Mouse (Mus musculus) ES-E14 (cell line): ENCODE results near the gene Cmc2. TPM values are rescaled to one million over a fixed set of nuclear protein-coding genes. Genes with fewer than 3 reads are reported as not detected.

ENCODE experiments used
- DNase-seq: peaks from one replicate; pipeline ENCODE4 v3.0.0-alpha.2; 2013; ENCODE audit warnings: low read depth, low spot score
- H3K27ac ChIP-seq: 2 replicates; pipeline ENCODE4 v1.5.1; 2012; ENCODE audit warnings: low read depth, mild to moderate bottlenecking, low read length, moderate library complexity, mixed read lengths; ENCODE audit not compliant: poor library complexity, insufficient read depth, severe bottlenecking
- H3K36me3 ChIP-seq: 2 replicates; pipeline ENCODE4 v1.6.1; 2012; ENCODE audit warnings: mild to moderate bottlenecking, low read length, moderate library complexity, mixed read lengths; ENCODE audit not compliant: control insufficient read depth, poor library complexity, insufficient read depth, severe bottlenecking
- H3K4me1 ChIP-seq, 2 experiments: fragments of 150-350 bp in 1 of 2; sonication (generic) in 1 of 2; 2 replicates each; pipeline ENCODE4 v1.6.1; 2012; ENCODE audit warnings: low read length in 2 of 2, mild to moderate bottlenecking in 1 of 2, mixed read lengths in 1 of 2; ENCODE audit not compliant: control insufficient read depth in 2 of 2, insufficient read depth in 2 of 2, poor library complexity in 1 of 2
- H3K4me3 ChIP-seq, 2 experiments: fragments of 150-350 bp in 1 of 2; sonication (generic) in 1 of 2; 2 replicates each; pipeline ENCODE4 v1.5.1; 2012; ENCODE audit warnings: low read length in 2 of 2, low read depth in 1 of 2, mild to moderate bottlenecking in 1 of 2, mixed read lengths in 1 of 2; ENCODE audit not compliant: insufficient read depth in 1 of 2, poor library complexity in 1 of 2, severe bottlenecking in 1 of 2
- H3K9ac ChIP-seq: 2 replicates; pipeline ENCODE4 v1.6.1; 2012; ENCODE audit warnings: low read depth, mild to moderate bottlenecking, low read length, mixed read lengths; ENCODE audit not compliant: poor library complexity, insufficient read depth, severe bottlenecking
- H3K9me3 ChIP-seq: fragments of 150-350 bp; sonication (generic); 2 replicates; pipeline ENCODE4 v1.6.1; 2012; ENCODE audit warnings: low read depth, mild to moderate bottlenecking, low read length; ENCODE audit not compliant: control insufficient read depth, insufficient read depth
- CHD2 ChIP-seq: IDR thresholded peaks from 2 replicates; pipeline ENCODE4 v1.6.1; 2014; ENCODE audit warnings: mild to moderate bottlenecking, low read depth, low read length, inconsistent platforms
- HCFC1 ChIP-seq: IDR thresholded peaks from 2 replicates; pipeline ENCODE4 v1.6.1; 2012; ENCODE audit warnings: low read length, inconsistent platforms, borderline replicate concordance; ENCODE audit not compliant: insufficient read depth
- MAFK ChIP-seq: IDR thresholded peaks from 2 replicates; pipeline ENCODE4 v1.6.1; 2014; ENCODE audit warnings: mild to moderate bottlenecking, low read depth, low read length, inconsistent platforms; ENCODE audit not compliant: insufficient read depth
- ZC3H11A ChIP-seq: IDR thresholded peaks from 2 replicates; pipeline ENCODE4 v1.6.1; 2012; ENCODE audit warnings: low read depth, mild to moderate bottlenecking, inconsistent platforms, low read length, borderline replicate concordance
- ZNF384 ChIP-seq: IDR thresholded peaks from 2 replicates; pipeline ENCODE4 v1.6.1; 2012; ENCODE audit warnings: low read depth, low read length, inconsistent platforms
- in situ Hi-C, 2 experiments: fragments of 600-800 bp; cut with MboI; formaldehyde crosslinking; loops; one replicate each; pipeline ENCODE4 v1.15.1; 2025; ENCODE audit warnings: low sequenced_read_pairs in 2 of 2, inconsistent platforms in 1 of 2; ENCODE audit not compliant: unreplicated experiment in 2 of 2
- total RNA-seq: library from RNA; depleted of rRNA; stranded (reverse); fragments of 300-350 nt; gene quantifications from 2 replicates; pipeline ENCODE4 v1.2.3, GENCODE M21; 2012

The Cmc2 gene
- total RNA-seq, 1 experiment, result 33.4 TPM

DNA sequence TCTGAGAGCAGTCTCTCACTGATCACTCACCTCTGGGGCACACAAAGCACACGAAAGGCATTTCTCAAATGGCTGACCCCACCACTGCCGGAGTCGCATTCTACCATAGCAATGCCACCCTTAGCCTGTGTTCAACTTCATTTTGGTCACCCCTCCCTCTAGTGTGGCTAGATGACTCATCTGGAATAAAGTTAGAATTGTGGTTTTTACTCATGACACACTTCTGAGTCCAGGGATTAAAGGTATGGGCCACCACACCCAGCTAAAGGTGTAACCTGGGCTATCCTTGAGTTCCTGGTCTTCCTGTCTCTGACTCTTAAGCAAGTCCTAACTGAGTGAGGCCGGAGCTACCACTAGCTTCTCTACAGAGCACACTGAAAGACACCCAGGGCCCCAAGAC, 15.4 kb downstream of the Cmc2 start:
- Histone ChIP-seq H3K4me1 (no peaks in the 10 kb centered on the region), H3K9ac (no peak overlapping the region), H3K9me3 (peaks cover 25% of the 10 kb centered on the region), H3K27ac (no peak overlapping the region), H3K4me3 (no peak overlapping the region), H3K36me3 (peaks cover 12% of the 10 kb centered on the region)
- DNase-seq, result no peak
- in situ Hi-C loops, result no loop called here
- no peak for TF ChIP-seq ZNF384
- TF ChIP-seq HCFC1, result no peak
- TF ChIP-seq MAFK, result no peak
- no peak for TF ChIP-seq CHD2
- TF ChIP-seq ZC3H11A, result no peak

DNA sequence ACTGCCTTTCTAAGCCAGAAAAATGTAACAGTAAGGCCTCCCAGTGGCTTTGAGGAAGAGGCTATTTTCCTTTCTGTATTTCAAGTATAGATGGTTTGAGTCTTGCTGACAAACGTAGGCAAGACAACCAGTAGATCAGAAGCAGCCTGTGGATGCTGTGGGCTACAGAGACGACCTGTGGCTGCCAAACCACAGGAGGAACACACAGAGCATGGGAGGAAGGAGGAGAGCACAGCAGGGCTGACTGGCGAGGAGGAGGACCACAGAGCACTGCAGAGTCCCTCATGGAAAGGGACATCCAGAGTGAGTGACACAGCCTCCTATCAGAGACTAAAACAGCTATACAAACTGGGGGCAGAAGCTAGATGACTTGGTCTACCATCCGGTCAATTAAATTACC, 16.0 kb downstream of the Cmc2 start:
- peaks cover 25% of the 10 kb centered on the region for H3K9me3 ChIP-seq
- H3K4me3 ChIP-seq, result no peak overlapping the region
- in situ Hi-C loops, result no loop called here
- H3K27ac ChIP-seq, result no peak overlapping the region
- DNase-seq, result no peak
- no peak overlapping the region for H3K9ac ChIP-seq
- no peak for TF ChIP-seq ZNF384
- TF ChIP-seq MAFK, result no peak
- TF ChIP-seq CHD2, result no peak
- no peak for TF ChIP-seq HCFC1
- H3K36me3 ChIP-seq, result peaks cover 11% of the 10 kb centered on the region
- H3K4me1 ChIP-seq, result no peaks in the 10 kb centered on the region

DNA sequence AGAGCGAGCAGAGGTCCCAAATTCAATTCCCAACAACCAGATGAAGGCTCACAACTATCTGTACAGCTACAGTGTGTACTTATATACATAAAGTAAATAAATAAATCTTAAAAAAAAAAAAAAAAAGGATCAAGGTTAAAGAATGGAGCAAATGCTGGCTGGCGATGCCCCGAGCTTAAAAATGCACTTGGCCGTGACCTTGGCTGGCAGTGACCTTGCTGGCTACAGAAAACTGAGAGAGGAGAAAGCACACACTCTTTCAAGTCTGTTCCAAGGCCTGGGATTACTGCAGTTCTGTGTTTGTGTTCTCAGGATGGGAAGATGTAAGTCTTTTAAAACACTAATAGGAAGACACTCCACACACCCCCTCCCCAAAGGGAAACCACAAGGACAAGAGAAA, 16.5 kb downstream of the Cmc2 start:
- Histone ChIP-seq H3K9ac (no peak overlapping the region), H3K9me3 (peaks cover 25% of the 10 kb centered on the region), H3K4me1 (no peaks in the 10 kb centered on the region), H3K4me3 (no peak overlapping the region), H3K36me3 (peaks cover 11% of the 10 kb centered on the region), H3K27ac (no peak overlapping the region)
- in situ Hi-C loops, result no loop called here
- DNase-seq, result no peak
- TF ChIP-seq MAFK (no peak), HCFC1 (no peak), CHD2 (no peak), ZNF384 (no peak), ZC3H11A (no peak)

DNA sequence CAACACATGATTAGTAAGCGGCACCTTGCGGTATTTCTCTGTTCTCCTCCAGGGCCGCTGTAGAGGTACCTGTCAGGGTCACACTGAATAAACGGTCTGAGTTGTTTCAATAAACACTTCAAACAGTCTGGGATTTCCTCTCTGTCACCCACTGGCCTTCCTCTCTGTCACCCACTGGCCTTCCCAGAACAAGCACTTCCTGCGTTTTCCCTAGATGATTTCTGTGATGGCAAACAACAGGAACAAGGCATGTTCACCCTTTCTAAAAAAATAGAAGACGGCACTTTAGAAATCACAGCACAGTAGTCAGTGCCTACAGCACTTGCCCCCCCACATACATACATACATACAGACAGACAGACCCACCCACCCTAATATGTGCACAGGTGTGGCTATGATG, 25.7 kb downstream of the Cmc2 start:
- Histone ChIP-seq H3K9me3 (peaks cover 19% of the 10 kb centered on the region), H3K9ac (no peak overlapping the region), H3K36me3 (peaks cover 11% of the 10 kb centered on the region; the same call in 1 of the 2 replicates), H3K4me1 (no peaks in the 10 kb centered on the region), H3K27ac (no peak overlapping the region), H3K4me3 (no peak overlapping the region)
- in situ Hi-C loops, result no loop called here
- DNase-seq, result no peak
- TF ChIP-seq MAFK (no peak), CHD2 (no peak), ZNF384 (no peak), HCFC1 (no peak)

DNA sequence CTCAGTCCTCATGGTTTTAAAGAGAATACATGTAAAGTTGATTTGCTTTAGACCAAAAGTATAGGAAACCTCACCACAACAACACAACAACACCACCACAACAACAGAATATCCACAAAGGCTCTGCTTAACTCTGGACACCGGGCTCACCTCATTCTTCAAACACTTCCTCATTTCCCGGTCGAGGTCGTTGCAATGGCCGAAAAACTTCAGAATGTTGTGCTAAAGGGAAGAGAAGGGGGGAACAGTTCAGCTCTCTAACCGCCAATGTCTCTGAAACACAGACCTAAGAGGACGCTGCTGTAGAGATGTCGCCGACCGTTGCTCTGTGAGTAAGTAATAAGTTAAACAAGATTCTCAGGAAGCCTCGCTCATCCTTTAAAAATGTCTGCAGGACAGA, 27.3 kb downstream of the Cmc2 start:
- Histone ChIP-seq H3K36me3 (peaks cover 18% of the 10 kb centered on the region; the same call in 1 of the 2 replicates), H3K9ac (no peak overlapping the region), H3K27ac (no peak overlapping the region), H3K4me1 (no peaks in the 10 kb centered on the region), H3K9me3 (peaks cover 19% of the 10 kb centered on the region), H3K4me3 (no peak overlapping the region)
- TF ChIP-seq HCFC1, result no peak
- no peak for TF ChIP-seq MAFK
- TF ChIP-seq CHD2, result no peak
- no peak for TF ChIP-seq ZNF384
- no peak for TF ChIP-seq ZC3H11A
- DNase-seq, result no peak
- in situ Hi-C loops, result no loop called here
